Mouse (Mus musculus) MEL (cell line): ENCODE measurements around the gene Cdh4. TPM values are rescaled to one million over a fixed set of nuclear protein-coding genes. Genes with fewer than 3 reads are reported as not detected.

Experiments used
- DNase-seq: peaks from one replicate; pipeline ENCODE4 v3.0.0; 2011; ENCODE audit warnings: low read depth, low spot score
- H3K27ac ChIP-seq: 2 replicates; pipeline ENCODE4 v1.5.1; 2012; ENCODE audit warnings: low read depth, mild to moderate bottlenecking, control low read depth, low read length, moderate library complexity; ENCODE audit not compliant: control insufficient read depth
- H3K27me3 ChIP-seq, 2 experiments: fragments of 150-350 bp in 1 of 2; sonication (generic) in 1 of 2; 2 replicates each; pipeline ENCODE4 v1.6.1; 2012; ENCODE audit warnings: low read length in 2 of 2, mild to moderate bottlenecking in 2 of 2, improper control_type of control experiment in 1 of 2, moderate library complexity in 1 of 2; ENCODE audit not compliant: insufficient read depth in 2 of 2, control insufficient read depth in 1 of 2
- H3K36me3 ChIP-seq, 2 experiments: 2 replicates each; pipeline ENCODE4 v1.6.1; 2012 to 2014; ENCODE audit warnings: low read length in 2 of 2, improper control_type of control experiment in 1 of 2, inconsistent platforms in 1 of 2, mild to moderate bottlenecking in 1 of 2; ENCODE audit not compliant: insufficient read depth in 2 of 2, control insufficient read depth in 1 of 2
- H3K4me1 ChIP-seq, 2 experiments: fragments of 150-350 bp in 1 of 2; sonication (generic) in 1 of 2; 2 replicates each; pipeline ENCODE4 v1.6.1; 2012; ENCODE audit warnings: low read length in 2 of 2, improper control_type of control experiment in 1 of 2, mild to moderate bottlenecking in 1 of 2; ENCODE audit not compliant: insufficient read depth in 2 of 2, control insufficient read depth in 1 of 2
- H3K4me3 ChIP-seq, 2 experiments: fragments of 150-350 bp in 1 of 2; sonication (generic) in 1 of 2; 2 replicates each; pipeline ENCODE4 v1.5.1; 2012; ENCODE audit warnings: low read depth in 2 of 2, low read length in 2 of 2, mild to moderate bottlenecking in 2 of 2, moderate library complexity in 2 of 2, control low read depth in 1 of 2, improper control_type of control experiment in 1 of 2; ENCODE audit not compliant: control insufficient read depth in 1 of 2, insufficient read depth in 1 of 2
- H3K79me2 ChIP-seq: 2 replicates; pipeline ENCODE4 v1.6.1; 2012; ENCODE audit warnings: mild to moderate bottlenecking, low read length, moderate library complexity; ENCODE audit not compliant: control insufficient read depth, poor library complexity, insufficient read depth
- H3K9ac ChIP-seq: 2 replicates; pipeline ENCODE4 v1.6.1; 2012; ENCODE audit warnings: low read depth, mild to moderate bottlenecking, control low read depth, low read length, moderate library complexity; ENCODE audit not compliant: control insufficient read depth, poor library complexity, severe bottlenecking
- H3K9me3 ChIP-seq: fragments of 150-350 bp; sonication (generic); replicated peaks from 2 replicates; pipeline ENCODE4 v1.6.1; 2012; ENCODE audit warnings: mild to moderate bottlenecking, low read length, improper control_type of control experiment, moderate library complexity; ENCODE audit not compliant: insufficient read depth
- BHLHE40 ChIP-seq: IDR thresholded peaks from 2 replicates; pipeline ENCODE4 v1.6.1; 2012; ENCODE audit warnings: low read depth, mild to moderate bottlenecking, inconsistent platforms, low read length, improper control_type of control experiment, borderline replicate concordance
- ELF1 ChIP-seq: IDR thresholded peaks from 2 replicates; pipeline ENCODE4 v1.6.1; 2014; ENCODE audit warnings: low read depth, mild to moderate bottlenecking, inconsistent platforms, low read length, improper control_type of control experiment, moderate library complexity
- EP300 ChIP-seq, 2 experiments: IDR thresholded peaks; 2 replicates each; pipeline ENCODE4 v1.6.1; 2011; ENCODE audit warnings: improper control_type of control experiment in 2 of 2, low read length in 2 of 2, low read depth in 1 of 2, mild to moderate bottlenecking in 1 of 2
- JUND ChIP-seq: IDR thresholded peaks from 2 replicates; pipeline ENCODE4 v1.6.1; 2011; ENCODE audit warnings: low read depth, mild to moderate bottlenecking, improper control_type of control experiment, low read length
- MAFK ChIP-seq: IDR thresholded peaks from 2 replicates; pipeline ENCODE4 v1.6.1; 2011; ENCODE audit warnings: low read depth, mild to moderate bottlenecking, low read length, improper control_type of control experiment, borderline replicate concordance
- MAZ ChIP-seq: IDR thresholded peaks from 2 replicates; pipeline ENCODE4 v1.6.1; 2012; ENCODE audit warnings: low read depth, mild to moderate bottlenecking, inconsistent platforms, low read length, improper control_type of control experiment
- MEF2A ChIP-seq: IDR thresholded peaks from 2 replicates; pipeline ENCODE4 v1.6.1; 2014; ENCODE audit warnings: low read depth, mild to moderate bottlenecking, inconsistent platforms, low read length, improper control_type of control experiment; ENCODE audit not compliant: poor library complexity, insufficient replicate concordance, severe bottlenecking; ENCODE audit errors: extremely low read depth
- MYB ChIP-seq: IDR thresholded peaks from 2 replicates; pipeline ENCODE4 v1.6.1; 2011; ENCODE audit warnings: mild to moderate bottlenecking, low read depth, low read length, improper control_type of control experiment
- MYC ChIP-seq: IDR thresholded peaks from 2 replicates; pipeline ENCODE4 v1.6.1; 2011; ENCODE audit warnings: low read depth, mild to moderate bottlenecking, low read length, improper control_type of control experiment, moderate library complexity
- POLR2AphosphoS5 ChIP-seq: IDR thresholded peaks from 2 replicates; pipeline ENCODE4 v1.6.1; 2012; ENCODE audit warnings: low read depth, borderline replicate concordance, mild to moderate bottlenecking, inconsistent platforms, low read length, moderate library complexity, mixed read lengths
- RAD21 ChIP-seq: IDR thresholded peaks from 2 replicates; pipeline ENCODE4 v1.6.1; 2011; ENCODE audit warnings: mild to moderate bottlenecking, low read depth, low read length, improper control_type of control experiment
- RCOR1 ChIP-seq: IDR thresholded peaks from 2 replicates; pipeline ENCODE4 v1.6.1; 2012; ENCODE audit warnings: low read depth, mild to moderate bottlenecking, inconsistent platforms, low read length, improper control_type of control experiment
- TBP ChIP-seq: IDR thresholded peaks from 2 replicates; pipeline ENCODE4 v1.8.0; 2011; ENCODE audit warnings: low read depth, low read length, improper control_type of control experiment
- TCF12 ChIP-seq: IDR thresholded peaks from 2 replicates; pipeline ENCODE4 v1.6.1; 2014; ENCODE audit warnings: low read depth, mild to moderate bottlenecking, inconsistent platforms, low read length, improper control_type of control experiment, moderate library complexity
- USF2 ChIP-seq, 2 experiments: IDR thresholded peaks; 2 replicates each; pipeline ENCODE4 v1.6.1; 2011 to 2012; ENCODE audit warnings: improper control_type of control experiment in 2 of 2, low read length in 2 of 2, borderline replicate concordance in 1 of 2, inconsistent platforms in 1 of 2, low read depth in 1 of 2, mild to moderate bottlenecking in 1 of 2; ENCODE audit not compliant: insufficient read depth in 1 of 2
- ZKSCAN1 ChIP-seq: IDR thresholded peaks from 2 replicates; pipeline ENCODE4 v1.6.1; 2012; ENCODE audit warnings: low read depth, mild to moderate bottlenecking, inconsistent platforms, low read length, improper control_type of control experiment, moderate library complexity
- ZMIZ1 ChIP-seq: IDR thresholded peaks from 2 replicates; pipeline ENCODE4 v1.6.1; 2012; ENCODE audit warnings: low read depth, mild to moderate bottlenecking, inconsistent platforms, low read length, improper control_type of control experiment, moderate library complexity
- ZNF384 ChIP-seq: IDR thresholded peaks from 2 replicates; pipeline ENCODE4 v1.6.1; 2012; ENCODE audit warnings: low read depth, mild to moderate bottlenecking, inconsistent platforms, low read length, improper control_type of control experiment
- polyA plus RNA-seq, 2 experiments: library from polyadenylated mRNA; stranded (reverse) in 1 of 2; unstranded in 1 of 2; fragments of >175 nt in 1 of 2; fragments of >200 nt in 1 of 2; gene quantifications; 2 replicates each; pipeline versions ENCODE4 v1.2.1 to v1.2.4; 2012; ENCODE audit warnings: low replicate concordance in 2 of 2, low read depth in 1 of 2; ENCODE audit not compliant: insufficient read length in 2 of 2, insufficient read depth in 1 of 2, missing spikeins in 1 of 2
- total RNA-seq: library from RNA; depleted of rRNA; stranded (reverse); fragments of 300-350 nt; gene quantifications from 2 replicates; pipeline ENCODE4 v1.2.3, GENCODE M21; 2012

The Cdh4 gene
- total and polyA plus RNA-seq, 3 experiments = not detected

DNA sequence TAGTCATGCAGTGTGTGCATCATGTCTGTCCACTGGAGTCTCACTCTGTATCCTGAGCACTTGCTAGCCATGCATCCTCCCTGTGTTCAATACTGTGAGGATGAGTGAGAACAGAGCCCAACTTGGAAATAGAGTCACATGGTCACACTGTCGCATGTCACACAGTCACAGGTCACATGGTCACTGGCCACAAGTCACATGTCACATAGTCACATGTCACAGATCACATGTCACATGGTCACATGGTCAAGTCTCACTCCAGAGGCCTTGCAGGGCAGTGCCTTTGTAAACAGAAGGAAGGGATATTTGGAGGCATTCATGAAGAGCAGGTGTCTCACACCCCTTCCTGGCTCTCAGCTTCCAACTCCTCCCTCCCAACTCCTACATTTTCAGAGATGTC is 217.0 kb downstream of the Cdh4 start:
- Histone ChIP-seq H3K27ac (no peak overlapping the region), H3K79me2 (no peaks in the 10 kb centered on the region), H3K4me1 (no peaks in the 10 kb centered on the region), H3K4me3 (no peak overlapping the region), H3K9me3 (no peaks in the 10 kb centered on the region), H3K36me3 (no peaks in the 10 kb centered on the region), H3K27me3 (no peaks in the 10 kb centered on the region), H3K9ac (no peak overlapping the region)
- TF ChIP-seq RAD21 (no peak), ELF1 (no peak), MAZ (no peak), JUND (no peak), ZNF384 (no peak), MYC (no peak), RCOR1 (no peak)
- DNase-seq = no peak

DNA sequence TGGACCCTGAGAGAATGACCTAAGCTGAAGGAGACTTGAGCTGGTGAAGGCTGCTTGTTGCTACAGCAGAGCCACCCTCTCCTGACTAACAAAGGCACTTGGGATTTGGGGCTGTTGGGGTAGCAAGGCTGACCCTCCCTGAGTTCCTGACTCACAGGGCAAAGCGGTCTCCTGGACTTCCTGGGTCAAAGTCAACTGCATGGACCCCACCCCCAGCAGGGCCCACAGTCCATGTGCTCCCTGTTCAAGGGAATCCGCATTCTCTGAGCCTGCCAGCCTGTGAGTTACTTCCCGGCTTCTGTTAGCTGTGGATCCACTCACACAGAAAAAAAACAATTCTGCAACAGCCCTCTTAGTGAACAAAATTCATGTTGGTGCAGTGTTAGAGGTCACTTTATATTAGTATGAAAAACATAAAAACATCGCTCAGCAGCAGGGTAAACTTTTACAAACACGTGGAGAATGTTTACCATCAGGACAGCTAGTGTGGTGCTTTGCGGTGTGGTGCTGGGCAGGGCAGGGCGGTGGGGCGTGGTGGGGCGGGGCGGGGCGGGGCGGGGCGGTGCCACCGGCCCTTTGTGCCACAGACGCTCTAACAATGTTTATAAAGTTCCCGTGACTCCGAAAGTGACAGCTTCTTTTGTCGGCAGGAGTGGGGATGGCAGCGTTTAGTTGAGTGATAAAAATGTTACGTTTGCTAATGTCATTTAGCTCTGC is 219.9 kb downstream of the Cdh4 start:
- no peak for DNase-seq
- Histone ChIP-seq H3K4me3 (no peak overlapping the region), H3K4me1 (no peaks in the 10 kb centered on the region), H3K36me3 (no peaks in the 10 kb centered on the region)
- TF ChIP-seq ELF1 (no peak), ZKSCAN1 (no peak), MAZ (no peak), MAFK (no peak), ZMIZ1 (no peak), EP300 (IDR thresholded peaks at IDR 0.05; ENCODE audit: low read depth in 1 of 2, low read length in 2 of 2) (no peak), MYB (no peak), BHLHE40 (no peak), MEF2A (no peak), RCOR1 (no peak), TCF12 (no peak), POLR2AphosphoS5 (no peak), TBP (no peak), USF2 (IDR thresholded peaks at IDR 0.05; ENCODE audit: borderline replicate concordance in 1 of 2, insufficient read depth in 1 of 2, low read depth in 1 of 2, low read length in 2 of 2) (no peak)
- TF ChIP-seq, all 39 proteins: peak for 0
- Histone ChIP-seq H3K27ac (no peak overlapping the region), H3K27me3 (no peaks in the 10 kb centered on the region), H3K9me3 (no peaks in the 10 kb centered on the region), H3K79me2 (no peaks in the 10 kb centered on the region), H3K9ac (no peak overlapping the region)
